Mouse (Mus musculus) lung, embryonic 15.5 days (tissue): ENCODE results near the gene Tmbim6. TPM values are rescaled to one million over a fixed set of nuclear protein-coding genes. Genes with fewer than 3 reads are reported as not detected.
A peak's percentile ranks its signal among the peaks of the same experiment; 100 is the strongest.
"Not testable (repeated sequence)": the region's sequence is repeated elsewhere in the genome, so short reads cannot be mapped to it uniquely, and the experiment has no call there.

Experiments
- ATAC-seq: fragments of 200-750 bp; cut with Nextera tagmentation; 2 replicates; pipeline ENCODE4 v1.8.0; 2017; ENCODE audit warnings: moderate number of reproducible peaks, borderline replicate concordance; ENCODE audit not compliant: low FRiP score, low TSS enrichment; ENCODE audit errors: extremely low read depth
- H3K27ac ChIP-seq: fragments of 300-500 bp; sonication (generic); 2 replicates; pipeline ENCODE4 v1.5.1; 2015; ENCODE audit warnings: moderate library complexity, mild to moderate bottlenecking, inconsistent platforms
- H3K27me3 ChIP-seq: fragments of 300-500 bp; sonication (generic); 2 replicates; pipeline ENCODE4 v1.6.1; 2015; ENCODE audit warnings: inconsistent platforms
- H3K36me3 ChIP-seq: fragments of 300-500 bp; sonication (generic); 2 replicates; pipeline ENCODE4 v1.6.1; 2015; ENCODE audit warnings: inconsistent platforms
- H3K4me1 ChIP-seq: fragments of 300-500 bp; sonication (generic); 2 replicates; pipeline ENCODE4 v1.6.1; 2015; ENCODE audit warnings: inconsistent platforms
- H3K4me2 ChIP-seq: fragments of 300-500 bp; sonication (generic); 2 replicates; pipeline ENCODE4 v1.6.1; 2015; ENCODE audit warnings: inconsistent platforms, mild to moderate bottlenecking, moderate library complexity
- H3K4me3 ChIP-seq: fragments of 300-500 bp; sonication (generic); 2 replicates; pipeline ENCODE4 v1.5.1; 2015; ENCODE audit warnings: mild to moderate bottlenecking, inconsistent platforms
- H3K9ac ChIP-seq: fragments of 300-500 bp; sonication (generic); 2 replicates; pipeline ENCODE4 v1.6.1; 2015; ENCODE audit warnings: inconsistent platforms
- H3K9me3 ChIP-seq: fragments of 300-500 bp; sonication (generic); 2 replicates; pipeline ENCODE4 v1.6.1; 2016; ENCODE audit warnings: inconsistent platforms
- WGBS: fragments of 180-500 bp; shearing (Covaris S2); methylation state at CpG from one replicate; pipeline ENCODE4 v1.1.7; 2015; 5-methylcytosine and 5-hydroxymethylcytosine counted together
- polyA plus RNA-seq: library from polyadenylated mRNA; unstranded; fragments of >200 nt; fragmentation: Nextera tagmentation; extraction: Ambion mirVana; gene quantifications from 2 replicates; pipeline ENCODE4 v1.2.1, GENCODE M21; 2015

Tmbim6 gene
- polyA plus RNA-seq, 1 experiment from 2014 or later, result 427 TPM

DNA sequence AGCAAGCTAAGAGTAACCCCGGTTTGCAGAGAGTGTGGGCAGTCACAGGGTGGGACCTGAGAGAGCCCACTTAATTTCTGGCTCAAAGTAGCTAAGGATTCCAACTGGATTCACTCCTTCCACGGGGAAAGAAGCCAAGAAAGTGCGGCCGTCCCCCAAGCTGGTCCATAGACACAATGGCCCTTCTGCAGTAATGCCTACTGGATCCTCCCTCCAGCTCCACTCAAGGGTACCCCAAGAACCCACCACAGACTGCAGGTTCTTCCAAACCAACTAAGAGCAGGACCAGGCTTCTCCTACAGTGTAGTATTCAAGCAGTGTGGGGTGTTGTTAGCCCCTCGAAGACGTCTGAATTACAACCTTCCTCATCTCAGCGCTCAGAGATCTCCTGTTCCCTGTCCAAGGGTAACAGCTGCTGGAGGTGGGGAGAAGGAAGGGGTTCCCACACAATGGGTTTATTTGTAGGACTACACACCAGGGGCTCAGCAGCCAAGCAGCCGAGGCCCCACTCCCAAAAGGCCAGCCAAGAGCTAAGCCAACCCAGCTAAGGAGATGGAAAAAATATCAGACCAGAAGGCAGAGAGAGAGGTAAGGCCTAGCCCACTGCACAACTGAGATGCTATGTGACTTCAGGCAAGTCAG lies 48.3 kb downstream of the Tmbim6 start:
- peaks cover 7% of the 10 kb centered on the region; the same call in 1 of the 2 replicates for H3K36me3 ChIP-seq
- peak overlapping the region; percentile 83 for H3K27ac ChIP-seq
- ATAC-seq, result no peak
- H3K27me3 ChIP-seq, result no peaks in the 10 kb centered on the region
- peaks cover 52% of the 10 kb centered on the region for H3K4me1 ChIP-seq
- 35% methylated on average over 8 of the region's 8 CpGs for WGBS
- H3K4me2 ChIP-seq, result peak overlapping the region; percentile 9; the same call in 1 of the 2 replicates
- no peak overlapping the region for H3K9ac ChIP-seq
- no peak overlapping the region for H3K4me3 ChIP-seq
- no peaks in the 10 kb centered on the region for H3K9me3 ChIP-seq

DNA sequence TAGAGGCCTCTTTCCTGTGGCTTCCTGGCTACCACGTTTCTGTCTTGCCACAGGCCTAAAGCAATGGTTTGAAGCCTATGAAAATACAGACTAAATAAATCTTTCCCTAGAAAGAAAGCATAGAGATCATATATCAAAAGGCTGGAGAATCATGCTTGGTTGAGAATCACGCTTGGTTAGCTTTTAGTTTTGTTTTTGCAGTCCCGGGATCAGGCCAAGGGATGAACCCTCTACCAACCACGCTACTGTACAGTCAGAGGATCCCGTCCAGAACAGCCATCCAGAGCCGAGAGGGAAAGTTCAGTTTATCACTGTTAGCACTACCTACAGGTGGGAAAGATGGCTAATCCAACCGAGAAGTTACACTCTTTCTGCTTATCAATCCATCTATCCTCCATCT lies 49.7 kb downstream of the Tmbim6 start:
- H3K27ac ChIP-seq, result peak overlapping the region; percentile 20; the same call in 1 of the 2 replicates
- no peak overlapping the region for H3K4me3 ChIP-seq
- H3K4me1 ChIP-seq, result peaks cover 48% of the 10 kb centered on the region
- H3K27me3 ChIP-seq, result no peaks in the 10 kb centered on the region
- H3K36me3 ChIP-seq, result peaks cover 7% of the 10 kb centered on the region; the same call in 1 of the 2 replicates
- no peak overlapping the region for H3K9ac ChIP-seq
- WGBS, result 55% methylated on average over 7 of the region's 7 CpGs
- H3K4me2 ChIP-seq, result no peak overlapping the region
- ATAC-seq, result no peak
- H3K9me3 ChIP-seq, result no peaks in the 10 kb centered on the region

DNA sequence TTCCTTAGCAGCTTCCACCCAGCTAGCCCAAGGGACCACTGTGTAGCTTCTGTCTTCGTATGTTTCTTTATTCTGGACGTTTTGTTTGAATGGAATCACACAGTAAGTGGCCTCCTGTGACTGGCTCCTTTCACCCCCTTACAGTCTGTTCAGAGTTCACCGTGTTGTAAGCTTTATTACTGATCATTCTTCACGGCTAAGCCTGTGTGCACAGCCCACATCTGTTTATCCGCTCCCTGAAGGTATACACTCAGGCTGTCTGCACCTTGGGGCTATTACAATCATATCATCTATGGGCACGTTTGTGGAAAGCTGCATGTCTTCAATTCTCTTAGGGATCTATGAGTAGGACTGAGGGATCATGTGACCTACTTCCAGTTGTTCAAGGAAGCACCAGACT lies 52.9 kb downstream of the Tmbim6 start:
- Histone ChIP-seq H3K27ac (no peak overlapping the region), H3K4me3 (no peak overlapping the region), H3K27me3 (no peaks in the 10 kb centered on the region), H3K9ac (no peak overlapping the region), H3K36me3 (0 out of 2 replicates have a peak, but pooled peaks cover 3% of the 10 kb centered on the region), H3K4me1 (peaks cover 44% of the 10 kb centered on the region), H3K4me2 (no peak overlapping the region), H3K9me3 (no peaks in the 10 kb centered on the region)
- 59% methylated on average over 6 of the region's 6 CpGs for WGBS
- ATAC-seq, result no peak

DNA sequence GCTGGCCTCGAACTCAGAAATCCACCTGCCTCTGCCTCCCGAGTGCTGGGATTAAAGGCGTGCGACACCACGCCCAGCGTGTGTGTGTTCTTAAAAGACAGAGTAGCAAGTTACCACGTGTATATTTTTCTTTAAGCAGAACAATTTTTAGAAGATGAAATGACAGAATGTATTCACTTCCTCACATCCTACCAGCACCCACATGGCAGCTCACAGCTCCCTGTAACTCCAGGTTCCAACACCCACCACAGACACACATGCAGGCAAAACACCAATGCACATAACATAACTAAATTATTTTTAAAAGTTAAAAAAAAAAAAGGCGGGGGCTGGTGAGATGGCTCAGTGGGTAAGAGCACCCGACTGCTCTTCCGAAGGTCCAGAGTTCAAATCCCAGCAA lies 53.5 kb downstream of the Tmbim6 start:
- H3K27ac ChIP-seq, H3K27me3 ChIP-seq, ATAC-seq, H3K4me2 ChIP-seq, H3K9ac ChIP-seq, H3K36me3 ChIP-seq, H3K4me3 ChIP-seq, H3K9me3 ChIP-seq: not testable (repeated sequence)
- H3K4me1 ChIP-seq, result peaks cover 41% of the 10 kb centered on the region
- 90% methylated on average over 10 of the region's 10 CpGs for WGBS

DNA sequence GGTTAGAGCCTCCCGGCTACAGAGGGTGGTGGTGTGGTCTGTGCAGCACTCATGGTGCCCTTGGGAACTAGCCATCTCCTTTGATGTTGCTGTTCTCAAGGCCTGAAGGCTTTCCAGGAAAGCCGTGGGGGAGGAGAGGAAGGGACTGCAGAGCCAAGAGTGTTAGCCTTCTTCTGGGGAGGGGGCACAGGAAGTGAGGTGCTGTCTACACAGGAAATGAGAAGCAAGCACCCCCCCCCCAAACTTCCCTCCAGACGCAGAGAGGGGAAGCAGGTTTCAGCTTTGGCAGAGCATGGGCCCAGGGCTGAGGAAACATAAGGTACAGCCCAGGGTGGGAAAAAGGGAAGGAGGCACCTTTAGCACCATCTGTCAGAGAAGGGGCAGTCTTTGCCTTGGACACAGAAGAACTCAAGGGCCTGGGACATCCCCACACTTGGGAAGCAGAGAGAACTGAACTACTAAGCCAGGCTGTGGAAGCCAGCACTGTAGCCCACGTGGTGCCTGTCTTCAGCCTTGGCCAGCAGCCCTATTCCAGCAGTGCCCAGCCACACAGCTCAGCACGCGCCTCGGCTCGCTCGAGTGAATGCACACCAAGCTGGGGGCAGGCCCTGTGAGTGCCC lies 56.6 kb downstream of the Tmbim6 start:
- WGBS, result 32% methylated on average over 9 of the region's 9 CpGs
- Histone ChIP-seq H3K4me2 (0 out of 2 replicates have a peak overlapping the region, but pooled peaks have one; percentile 3), H3K27me3 (no peaks in the 10 kb centered on the region), H3K9ac (no peak overlapping the region), H3K4me1 (peaks cover 51% of the 10 kb centered on the region), H3K27ac (peak overlapping the region; percentile 74), H3K9me3 (no peaks in the 10 kb centered on the region), H3K36me3 (peaks cover 7% of the 10 kb centered on the region; the same call in 1 of the 2 replicates), H3K4me3 (no peak overlapping the region)
- peak; percentile 78 for ATAC-seq

DNA sequence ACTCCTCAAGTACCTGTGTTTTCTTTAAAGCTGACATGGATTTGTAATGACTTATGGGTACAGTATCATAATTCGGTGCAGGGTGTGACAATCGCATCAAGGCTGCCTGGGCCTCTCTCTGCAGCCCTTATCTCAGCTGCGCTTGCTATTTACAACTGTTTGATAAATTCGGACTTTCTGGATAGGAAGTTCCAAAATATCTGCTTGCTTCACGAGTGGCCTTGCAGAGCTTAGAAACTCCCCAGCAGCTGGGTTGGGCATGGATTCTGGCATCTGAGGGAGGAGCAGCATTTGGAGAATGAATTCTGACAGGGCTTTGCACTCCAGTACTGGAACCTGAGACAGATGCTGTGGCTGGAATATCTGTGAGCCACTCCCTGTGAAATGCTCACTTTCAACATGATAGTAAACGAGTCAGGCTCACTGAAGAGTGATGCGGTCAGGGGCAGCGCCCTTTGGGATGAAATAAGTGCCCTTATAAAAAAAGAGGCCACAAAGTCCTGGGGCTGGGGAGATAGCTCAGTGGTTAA lies 57.1 kb downstream of the Tmbim6 start:
- no peak overlapping the region for H3K4me3 ChIP-seq
- H3K9ac ChIP-seq, result no peak overlapping the region
- H3K4me1 ChIP-seq, result peaks cover 54% of the 10 kb centered on the region
- ATAC-seq, result no peak
- no peaks in the 10 kb centered on the region for H3K27me3 ChIP-seq
- no peaks in the 10 kb centered on the region for H3K9me3 ChIP-seq
- peak overlapping the region; percentile 3; the same call in 1 of the 2 replicates for H3K4me2 ChIP-seq
- 46% methylated on average over 8 of the region's 8 CpGs for WGBS
- peaks cover 4% of the 10 kb centered on the region; the same call in 1 of the 2 replicates for H3K36me3 ChIP-seq
- H3K27ac ChIP-seq, result peak overlapping the region; percentile 74

DNA sequence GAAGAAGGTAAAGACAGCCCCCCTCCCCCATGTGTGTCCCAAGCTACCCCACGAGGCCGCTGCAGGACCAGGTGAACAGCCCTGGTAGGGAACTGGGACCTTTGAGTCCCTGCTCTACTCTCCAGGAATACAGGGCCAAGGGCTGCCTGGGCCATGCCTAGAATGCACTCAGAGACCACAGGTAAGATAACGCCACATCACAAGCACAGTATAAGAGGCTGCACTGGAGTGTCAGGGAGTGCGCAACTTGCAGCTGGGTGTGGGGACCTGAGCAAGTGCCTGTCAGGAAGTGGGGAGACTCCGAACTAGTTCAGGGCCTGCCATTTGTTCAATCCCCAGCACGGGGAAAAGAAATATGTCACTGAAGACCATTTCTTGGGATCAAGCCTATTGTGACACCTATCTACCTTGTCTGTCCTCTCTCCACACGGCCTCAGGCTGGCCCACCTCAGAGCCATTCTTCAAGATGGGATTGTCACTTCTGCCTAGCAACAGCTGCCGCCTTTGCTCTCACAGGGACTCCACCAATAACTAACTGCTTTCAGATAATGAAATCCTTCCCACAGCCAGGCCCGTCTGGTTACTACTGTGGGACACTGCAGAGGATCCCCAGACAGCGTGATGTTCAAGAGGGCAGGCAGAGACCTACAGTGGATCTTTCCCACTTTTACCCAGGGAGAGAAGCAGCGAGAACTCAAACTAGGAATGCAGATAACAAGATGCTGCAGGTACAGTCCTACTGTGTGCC lies 60.6 kb downstream of the Tmbim6 start:
- 63% methylated on average over 11 of the region's 11 CpGs for WGBS
- H3K9ac ChIP-seq, result no peak overlapping the region; the same call in 1 of the 2 replicates
- H3K4me2 ChIP-seq, result no peak overlapping the region
- peaks cover 78% of the 10 kb centered on the region for H3K4me1 ChIP-seq
- H3K4me3 ChIP-seq, result no peak overlapping the region
- no peak overlapping the region for H3K27ac ChIP-seq
- no peak for ATAC-seq
- H3K27me3 ChIP-seq, result no peaks in the 10 kb centered on the region
- no peaks in the 10 kb centered on the region for H3K9me3 ChIP-seq
- H3K36me3 ChIP-seq, result peaks cover 4% of the 10 kb centered on the region; the same call in 1 of the 2 replicates

DNA sequence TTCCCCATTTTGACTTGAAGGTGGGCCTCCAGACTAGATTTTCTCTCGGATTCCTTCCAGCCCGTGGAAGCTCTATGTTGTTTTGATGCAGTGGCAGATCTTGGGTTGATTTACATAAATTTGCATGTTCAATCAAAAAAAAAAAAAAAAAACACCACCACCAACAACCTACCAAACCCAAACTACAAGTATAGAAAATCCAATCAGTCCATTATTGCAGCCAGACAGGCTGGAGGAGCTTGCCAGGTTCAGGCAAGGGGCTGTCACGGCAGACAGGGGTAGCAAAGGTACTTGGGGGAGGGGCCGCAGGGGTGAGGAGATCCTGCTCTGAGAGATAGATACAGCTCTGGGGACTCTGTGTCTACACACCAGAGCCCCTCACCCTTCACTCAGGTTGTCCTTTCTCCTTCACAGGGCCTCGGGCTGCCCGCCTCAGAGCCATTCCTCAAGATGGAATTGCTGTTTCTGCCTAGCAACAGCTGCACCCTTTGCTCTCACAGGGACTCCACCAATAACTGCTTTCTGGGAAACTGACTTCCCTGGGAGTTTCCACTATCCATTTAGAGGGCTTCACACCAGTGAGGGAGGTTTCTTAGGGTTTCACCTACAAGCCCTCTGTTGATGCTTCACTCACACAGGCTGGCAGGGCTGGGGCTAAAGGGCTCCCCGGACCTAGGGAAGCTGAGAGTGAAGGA lies 62.0 kb downstream of the Tmbim6 start:
- Histone ChIP-seq H3K4me1 (peaks cover 67% of the 10 kb centered on the region), H3K4me3 (no peak overlapping the region), H3K9me3 (no peaks in the 10 kb centered on the region), H3K9ac (no peak overlapping the region), H3K4me2 (no peak overlapping the region), H3K27me3 (no peaks in the 10 kb centered on the region), H3K27ac (no peak overlapping the region), H3K36me3 (peaks cover 4% of the 10 kb centered on the region; the same call in 1 of the 2 replicates)
- no peak for ATAC-seq
- WGBS, result 81% methylated on average over 7 of the region's 7 CpGs

DNA sequence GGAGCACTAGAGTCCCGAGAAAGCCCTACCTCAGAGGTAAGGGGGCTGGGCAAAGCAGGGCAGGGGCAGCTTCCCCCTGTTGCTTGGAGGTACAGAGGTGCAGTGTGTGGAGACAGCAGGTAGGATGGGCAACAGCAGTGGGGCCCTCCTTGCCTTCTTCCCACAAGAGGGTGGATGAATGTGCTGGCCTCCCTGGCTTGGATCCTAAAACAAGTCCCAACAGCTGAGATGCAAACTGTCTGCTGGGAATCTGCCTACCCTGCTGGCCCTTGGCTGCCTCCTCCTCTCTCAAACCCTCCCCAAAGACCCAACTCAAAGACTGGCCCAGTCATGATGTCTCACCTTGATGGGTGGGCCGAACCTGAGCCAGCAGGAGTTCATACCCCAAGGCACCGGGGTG lies 62.7 kb downstream of the Tmbim6 start:
- peak overlapping the region; percentile 81 for H3K4me2 ChIP-seq
- peaks cover 4% of the 10 kb centered on the region; the same call in 1 of the 2 replicates for H3K36me3 ChIP-seq
- WGBS, result 83% methylated on average over 3 of the region's 3 CpGs
- no peaks in the 10 kb centered on the region for H3K9me3 ChIP-seq
- no peaks in the 10 kb centered on the region for H3K27me3 ChIP-seq
- peaks cover 60% of the 10 kb centered on the region for H3K4me1 ChIP-seq
- no peak overlapping the region for H3K4me3 ChIP-seq
- H3K27ac ChIP-seq, result no peak overlapping the region
- ATAC-seq, result no peak
- H3K9ac ChIP-seq, result no peak overlapping the region

DNA sequence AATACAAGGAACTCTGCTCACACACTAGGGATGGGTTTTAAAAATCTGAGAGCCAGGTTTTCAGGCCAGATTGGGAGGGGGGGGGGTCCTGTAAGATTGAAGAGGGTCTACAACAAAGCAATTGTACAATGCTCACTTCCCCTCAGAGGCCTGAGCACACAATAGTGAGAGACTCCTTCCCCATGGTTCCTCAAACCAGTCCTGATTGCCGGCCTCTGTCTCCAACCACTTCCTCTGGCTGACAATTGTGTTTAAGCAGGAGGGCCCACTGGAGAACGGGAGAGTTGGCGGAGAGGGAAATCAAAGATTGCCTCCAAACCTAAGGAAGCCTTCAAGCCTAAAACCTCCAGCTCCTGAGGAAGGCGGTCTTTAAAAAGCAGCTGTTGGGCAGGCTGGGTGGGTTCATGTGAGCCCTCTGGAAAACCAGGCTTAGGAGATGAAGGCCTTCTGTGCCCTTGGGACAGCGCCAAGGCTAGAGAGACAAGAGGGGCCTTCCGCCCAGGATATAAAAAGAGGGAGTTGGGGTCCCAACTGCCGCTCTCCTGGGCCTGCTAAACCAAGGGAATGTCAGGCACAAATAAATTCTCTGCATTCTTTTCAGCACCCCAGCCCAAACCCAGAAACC lies 63.8 kb downstream of the Tmbim6 start:
- no peaks in the 10 kb centered on the region for H3K9me3 ChIP-seq
- no peaks in the 10 kb centered on the region for H3K27me3 ChIP-seq
- ATAC-seq, result no peak
- peak overlapping the region; percentile 89 for H3K27ac ChIP-seq
- H3K9ac ChIP-seq, result peak overlapping the region; percentile 61
- peak overlapping the region; percentile 81 for H3K4me2 ChIP-seq
- peaks cover 53% of the 10 kb centered on the region for H3K4me1 ChIP-seq
- H3K4me3 ChIP-seq, result peak overlapping the region; percentile 81
- peaks cover 4% of the 10 kb centered on the region; the same call in 1 of the 2 replicates for H3K36me3 ChIP-seq
- 10% methylated on average over 7 of the region's 7 CpGs for WGBS
